Mouse (Mus musculus) brain, embryonic 14.5 days (tissue): ENCODE data around the gene Zfp42.

ENCODE experiments used
- CTCF ChIP-seq: fragments of 200-500 bp; IDR thresholded peaks from 2 replicates; pipeline ENCODE4 v1.5.1; 2012; ENCODE audit warnings: inconsistent platforms, mild to moderate bottlenecking, moderate library complexity, borderline replicate concordance; ENCODE audit not compliant: insufficient read depth, insufficient read length; ENCODE audit errors: extremely low read depth
- POLR2A ChIP-seq: fragments of 200-500 bp; IDR thresholded peaks from 2 replicates; pipeline ENCODE4 v1.6.1; 2012; ENCODE audit warnings: mild to moderate bottlenecking, inconsistent platforms, borderline replicate concordance; ENCODE audit not compliant: poor library complexity, insufficient read depth, insufficient read length, severe bottlenecking; ENCODE audit errors: extremely low read depth

GRCm38 (mm10) chr8:43260961-43261360, 45.8 kb downstream of the Zfp42 start:
- TF ChIP-seq CTCF (no peak), POLR2A (no peak)
